Mouse (Mus musculus) kidney, postnatal 4 days (tissue): ENCODE data around the gene Ano4.
"Not testable (repeated sequence)": the region's sequence is repeated elsewhere in the genome, so short reads cannot be mapped to it uniquely, and the experiment has no call there.

ENCODE experiments used
- DNase-seq, 2 experiments: peaks; one replicate each; pipeline ENCODE4 v3.0.0; 2021; ENCODE audit warnings: mixed read lengths in 2 of 2

The Ano4 gene

GRCm38 (mm10) chr10:89111466-89111865, 233.1 kb downstream of the Ano4 start:
- DNase-seq, result no peak

GRCm38 (mm10) chr10:89110917-89111316, 233.6 kb downstream of the Ano4 start:
- DNase-seq, result no peak

GRCm38 (mm10) chr10:89103594-89103993, 241.0 kb downstream of the Ano4 start:
- no peak for DNase-seq

GRCm38 (mm10) chr10:89102025-89102424, 242.5 kb downstream of the Ano4 start:
- DNase-seq, result peak in 1 of 2 experiments; percentile 1

- no peak for DNase-seq
Measured at GRCm38 (mm10) chr10:89098183-89098582, 246.4 kb downstream of the Ano4 start.

- DNase-seq, result no peak
Measured at GRCm38 (mm10) chr10:89092350-89093040, 252.1 kb downstream of the Ano4 start.

GRCm38 (mm10) chr10:89077447-89077846, 267.1 kb downstream of the Ano4 start:
- no peak for DNase-seq

- DNase-seq, result no peak
Measured at GRCm38 (mm10) chr10:89055891-89056290, 288.7 kb downstream of the Ano4 start.

- not testable (repeated sequence) for DNase-seq
Measured at GRCm38 (mm10) chr10:89044921-89045320, 299.6 kb downstream of the Ano4 start.

- no peak for DNase-seq
Measured at GRCm38 (mm10) chr10:89044166-89044565, 300.4 kb downstream of the Ano4 start.

- no peak for DNase-seq
Measured at GRCm38 (mm10) chr10:89018926-89019325, 325.6 kb downstream of the Ano4 start.

GRCm38 (mm10) chr10:89008303-89008702, 336.3 kb downstream of the Ano4 start:
- no peak for DNase-seq

- DNase-seq, result no peak
Measured at GRCm38 (mm10) chr10:89004518-89004917, 340.0 kb downstream of the Ano4 start.

- DNase-seq, result peak in 1 of 2 experiments; percentile 22
Measured at GRCm38 (mm10) chr10:88986925-88987324, 357.6 kb downstream of the Ano4 start.

- peak; percentile 72 to 74 for DNase-seq
Measured at GRCm38 (mm10) chr10:88983444-88983843, 361.1 kb downstream of the Ano4 start.

GRCm38 (mm10) chr10:88979451-88979850, 365.1 kb downstream of the Ano4 start:
- no peak for DNase-seq

GRCm38 (mm10) chr10:88978932-88979331, 365.6 kb downstream of the Ano4 start:
- no peak for DNase-seq

GRCm38 (mm10) chr10:88970951-88971725, 373.4 kb downstream of the Ano4 start:
- no peak for DNase-seq

GRCm38 (mm10) chr10:88968586-88968985, 376.0 kb downstream of the Ano4 start:
- no peak for DNase-seq

- DNase-seq, result no peak
Measured at GRCm38 (mm10) chr10:88960791-88961190, 383.8 kb downstream of the Ano4 start.

- no peak for DNase-seq
Measured at GRCm38 (mm10) chr10:88950297-88950653, 394.3 kb downstream of the Ano4 start.

GRCm38 (mm10) chr10:88949649-88950296, 394.8 kb downstream of the Ano4 start:
- DNase-seq, result no peak
